Mouse (Mus musculus): ENCODE data around the gene Mrpl11.
"Not testable (repeated sequence)": the region's sequence is repeated elsewhere in the genome, so short reads cannot be mapped to it uniquely, and the experiment has no call there.

The Mrpl11 gene

DNA sequence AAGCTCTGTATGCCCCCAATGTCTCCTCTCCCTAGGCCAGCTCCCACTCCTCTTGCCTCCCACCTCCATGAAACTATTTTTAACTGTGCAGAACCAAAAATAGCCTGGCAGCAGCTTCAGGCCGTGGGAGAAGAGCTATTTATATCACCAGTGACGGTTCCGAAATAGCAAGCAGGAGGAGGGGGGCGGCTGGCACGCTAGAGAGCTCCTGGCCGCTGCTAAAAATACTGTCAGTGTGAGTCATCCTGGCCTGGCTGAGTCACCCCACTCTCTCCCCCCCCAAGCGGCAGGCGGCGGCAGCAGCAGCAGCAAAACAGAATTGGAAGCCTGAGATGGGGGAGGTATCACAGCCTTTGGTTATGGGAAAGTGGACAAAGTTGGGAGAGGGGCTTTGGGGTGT lies 31.0 kb downstream of the Mrpl11 start:
- no peak for DNase-seq (ENCODE audit: low spot score in 2 of 2)

DNA sequence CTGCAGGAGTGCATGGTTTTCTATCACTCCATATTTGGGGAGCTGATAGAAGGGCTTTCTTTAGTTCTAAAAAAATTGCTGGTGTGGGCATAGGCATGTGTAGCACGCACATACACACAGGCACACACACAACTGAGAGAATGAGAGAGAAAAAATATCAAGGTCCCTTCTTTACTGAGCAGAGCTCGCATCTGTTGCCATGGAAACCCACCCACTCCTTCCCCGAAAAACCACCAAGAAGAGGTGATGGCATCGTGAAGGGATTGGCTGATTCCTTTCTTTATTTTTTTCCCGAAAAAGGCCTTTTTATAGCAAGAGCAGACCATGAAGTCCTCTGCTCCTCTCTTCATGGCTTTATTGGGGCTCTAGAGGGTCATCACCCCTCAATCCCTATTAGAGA lies 32.1 kb downstream of the Mrpl11 start:
- DNase-seq (ENCODE audit: low spot score in 2 of 2): no peak

DNA sequence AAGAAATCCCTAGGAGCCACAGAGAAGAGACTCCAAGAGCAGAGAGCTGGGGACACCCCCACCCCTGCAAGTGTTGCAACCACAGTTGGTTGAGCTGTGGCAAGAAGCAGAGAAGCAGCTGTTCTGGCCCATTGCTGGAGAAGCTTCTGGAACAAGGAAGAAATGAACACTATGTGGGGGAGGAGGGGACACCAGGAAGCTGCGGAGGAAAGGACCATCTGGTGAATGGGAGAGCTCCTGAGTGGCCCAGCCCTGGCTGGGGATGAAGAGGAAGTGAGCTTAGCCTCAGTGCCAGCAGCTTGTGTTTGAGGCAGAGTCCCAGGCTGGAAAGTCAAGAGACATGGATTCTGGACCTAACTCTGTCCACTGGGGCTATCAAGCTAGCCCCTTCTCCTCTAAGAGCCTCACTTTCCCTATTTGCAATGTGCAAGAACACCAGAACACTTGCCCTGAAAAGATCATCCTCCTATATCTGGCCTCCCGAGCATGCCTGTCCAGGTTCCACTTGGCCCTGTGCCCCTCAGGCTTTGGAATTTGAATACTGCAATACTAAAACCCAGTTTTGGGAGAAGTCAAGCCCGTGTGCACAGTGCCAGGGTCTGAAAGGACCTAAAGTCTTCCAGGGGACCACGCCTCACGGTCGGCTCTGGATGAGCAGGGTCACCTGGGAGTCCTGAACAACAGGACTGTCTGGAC lies 37.6 kb downstream of the Mrpl11 start:
- no peak for DNase-seq (ENCODE audit: low spot score in 2 of 2)

- DNase-seq (ENCODE audit: low spot score in 2 of 2): peak; percentile 47 to 65
These were observed 39.9 kb downstream of the Mrpl11 start for GRCm38 (mm10) chr19:5001666-5002406.

- DNase-seq (ENCODE audit: low spot score in 2 of 2): not testable (repeated sequence)
These were observed 41.7 kb downstream of the Mrpl11 start for GRCm38 (mm10) chr19:5003644-5004043.

DNA sequence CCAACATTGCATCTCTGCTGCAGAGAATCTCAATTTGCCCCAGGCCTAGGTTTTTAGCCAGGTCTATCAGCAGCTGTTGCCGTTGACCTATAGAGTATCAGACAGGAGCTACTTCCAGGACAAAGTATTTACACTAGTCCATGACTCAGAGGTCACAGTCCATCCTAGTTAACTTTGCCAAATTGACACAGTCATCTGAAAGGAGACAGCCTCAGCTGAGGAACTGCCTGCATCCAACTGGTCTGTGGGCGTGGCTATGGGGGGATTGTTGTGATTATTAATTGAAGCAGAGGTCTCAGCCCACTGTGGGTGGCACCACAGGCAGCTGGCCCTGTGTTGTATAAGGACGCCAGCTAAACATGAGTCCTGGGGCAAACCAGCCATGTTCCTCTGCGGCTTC lies 43.0 kb downstream of the Mrpl11 start:
- DNase-seq (ENCODE audit: low spot score in 2 of 2): no peak

- no peak for DNase-seq (ENCODE audit: low spot score in 2 of 2)
These were observed 51.2 kb downstream of the Mrpl11 start for GRCm38 (mm10) chr19:5013138-5013537.

- no peak for DNase-seq (ENCODE audit: low spot score in 2 of 2)
These were observed 53.0 kb downstream of the Mrpl11 start for GRCm38 (mm10) chr19:5014961-5015398.

DNA sequence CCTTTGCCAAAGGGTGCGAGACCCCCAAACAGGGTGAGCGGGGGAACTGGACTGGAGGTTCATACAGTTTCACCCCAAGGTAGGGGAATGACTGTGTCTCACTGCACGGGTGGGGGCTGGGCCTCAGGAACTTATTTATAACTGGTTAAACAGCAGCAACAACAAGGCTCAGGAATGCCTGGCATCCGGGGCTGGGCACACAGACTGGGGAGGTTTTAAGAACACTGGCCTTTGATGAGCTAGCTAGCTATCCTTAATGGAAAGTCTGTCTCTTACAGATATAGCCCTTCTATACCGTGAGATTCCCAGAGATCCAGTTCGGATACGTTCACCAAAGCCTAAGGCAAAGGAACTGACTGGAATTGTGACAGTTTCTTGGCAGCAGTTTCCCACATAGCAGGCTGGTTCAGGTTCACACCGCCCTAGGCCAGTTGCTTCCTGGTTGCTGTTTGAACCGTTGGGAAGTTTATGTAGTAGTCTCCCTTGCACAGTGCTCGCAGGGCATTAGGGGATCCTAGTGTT lies 54.3 kb downstream of the Mrpl11 start:
- DNase-seq (ENCODE audit: low spot score in 2 of 2): no peak

Measured in spleen, postnatal 14 days (tissue).